Mouse (Mus musculus) hematopoietic stem cell, adult 5-6 weeks (primary cell): ENCODE measurements at regions not wholly inside any gene's neighbourhood (a gene's known extent, or its start where the extent isn't known, plus 50 kb on each side); places are given as distances from the start of the nearest gene placed in this dataset.

Experiments used
- ATAC-seq, 2 experiments: fragments of 125-278 bp in 1 of 2; replicated peaks in 1 of 2; 2 replicates each; pipeline ENCODE4 v1.8.0; 2016 to 2017; ENCODE audit warnings: inconsistent platforms in 2 of 2, mild to moderate bottlenecking in 2 of 2, moderate number of reproducible peaks in 2 of 2, low read depth in 1 of 2, moderate TSS enrichment in 1 of 2; ENCODE audit not compliant: low FRiP score in 2 of 2, poor library complexity in 2 of 2, severe bottlenecking in 2 of 2, insufficient read depth in 1 of 2, low TSS enrichment in 1 of 2

GRCm38 (mm10) chr8:15190708-15191107 is 144.8 kb upstream of the BB014433 start:
- no peak for ATAC-seq

- ATAC-seq: no peak
These were observed 143.3 kb upstream of the BB014433 start for GRCm38 (mm10) chr8:15189079-15189612.
